ENCODE assay signal across 21 mouse cellular contexts in the genomic region with DNA sequence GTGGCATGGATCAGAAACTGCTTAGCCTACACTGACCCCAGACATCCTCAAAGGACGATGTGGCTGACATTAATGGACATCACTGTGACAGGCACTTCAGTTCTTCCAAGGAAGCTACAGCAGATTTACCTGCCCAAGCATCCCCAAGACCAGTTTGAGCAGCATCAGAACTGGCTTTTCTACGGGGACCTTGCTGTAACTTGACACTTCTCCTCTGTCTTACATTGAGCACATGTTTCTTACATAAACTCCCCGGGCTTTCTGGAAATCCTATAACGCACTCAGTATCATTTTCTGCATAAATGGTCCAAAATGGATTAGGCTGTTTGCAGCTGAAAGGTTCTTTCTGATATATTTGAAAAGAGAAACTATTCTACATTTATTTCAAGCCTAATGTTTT.
DNase-seq lines count a peak whose midpoint lies in the region; ATAC-seq lines count a peak whose summit lies in the region.
"Had no signal": no experiment of that assay in that cellular context is flagged by ENCODE, and none has a peak within 500 bp of the region (broad histone marks: within the 10 kb centered on the region; RNA-seq: fewer than 3 reads in every experiment).

No protein-coding gene starts in this region.

- no peak overlapping the region for H3K4me3 ChIP-seq in embryonic facial prominence, embryonic 10.5 days
- no peak overlapping the region for H3K4me3 ChIP-seq in limb, embryonic 12.5 days (replicated peaks)
- no peak overlapping the region for H3K4me3 ChIP-seq in forebrain, embryonic 15.5 days
- H3K4me3 ChIP-seq: embryonic facial prominence, embryonic 13.5 days; hindbrain, embryonic 12.5 days; hindbrain, embryonic 15.5 days had no signal

- peak; percentile 9 for DNase-seq in embryo, embryonic 10 days (ENCODE audit: low spot score)
- no peak for DNase-seq in embryo, embryonic 9.5 days (ENCODE audit: extremely low spot score)
- DNase-seq in embryonic facial prominence, embryonic 10.5 days (ENCODE audit: low spot score), result peak; percentile 20
- no peak for DNase-seq in gastrocnemius, postnatal 25 days
- DNase-seq in kidney, adult 9 months, result no peak
- DNase-seq: adrenal gland, adult 8-10 months; adrenal gland, postnatal 25 days; cerebellum, adult 11-12 months; cerebellum, adult 8-10 months; cerebellum, postnatal 10 days; cerebellum, postnatal 36 days; gastrocnemius, postnatal 36 days; heart, adult 11 months had no signal

- peak; percentile 47; the same call in 1 of the 2 replicates for ATAC-seq in limb, embryonic 12.5 days (ENCODE audit: insufficient number of reproducible peaks, insufficient read depth, low FRiP score, low TSS enrichment, low read depth)
- no peak for ATAC-seq in forebrain, embryonic 15.5 days (replicated peaks)
- ATAC-seq: activated CD4-positive, CD25-positive, alpha-beta regulatory T cell, adult 4 months; forebrain, embryonic 14.5 days had no signal

- no peaks in the 10 kb centered on the region for H3K36me3 ChIP-seq in embryonic facial prominence, embryonic 10.5 days (replicated peaks)
- no peaks in the 10 kb centered on the region for H3K36me3 ChIP-seq in limb, embryonic 12.5 days
- H3K36me3 ChIP-seq in forebrain, embryonic 15.5 days, result no peaks in the 10 kb centered on the region
- H3K36me3 ChIP-seq: embryonic facial prominence, embryonic 13.5 days; hindbrain, embryonic 12.5 days; hindbrain, embryonic 15.5 days had no signal

- no peak overlapping the region for H3K4me2 ChIP-seq in limb, embryonic 12.5 days
- H3K4me2 ChIP-seq in forebrain, embryonic 15.5 days (replicated peaks), result no peak overlapping the region
- H3K4me2 ChIP-seq: embryonic facial prominence, embryonic 13.5 days; heart, embryonic 11.5 days; hindbrain, embryonic 12.5 days; hindbrain, embryonic 15.5 days had no signal

- no peak overlapping the region for H3K27ac ChIP-seq in embryonic facial prominence, embryonic 10.5 days (replicated peaks)
- H3K27ac ChIP-seq in limb, embryonic 12.5 days, result no peak overlapping the region
- no peak overlapping the region for H3K27ac ChIP-seq in forebrain, embryonic 15.5 days (replicated peaks)
- H3K27ac ChIP-seq: embryonic facial prominence, embryonic 13.5 days; hindbrain, embryonic 12.5 days; hindbrain, embryonic 15.5 days had no signal

- WGBS in embryonic facial prominence, embryonic 10.5 days, result 50% methylated on average over 4 of the region's 4 CpGs
- 32% methylated on average over 4 of the region's 4 CpGs for WGBS in limb, embryonic 12.5 days
- 84% methylated on average over 4 of the region's 4 CpGs for WGBS in forebrain, embryonic 15.5 days

- H3K27me3 ChIP-seq in embryonic facial prominence, embryonic 10.5 days (replicated peaks; ENCODE audit: low read depth, poor library complexity, severe bottlenecking), result no peaks in the 10 kb centered on the region
- H3K27me3 ChIP-seq in limb, embryonic 12.5 days, result no peaks in the 10 kb centered on the region
- H3K27me3 ChIP-seq in forebrain, embryonic 15.5 days, result no peaks in the 10 kb centered on the region
- H3K27me3 ChIP-seq: embryonic facial prominence, embryonic 13.5 days; hindbrain, embryonic 12.5 days; hindbrain, embryonic 15.5 days had no signal

- H3K4me1 ChIP-seq in embryonic facial prominence, embryonic 10.5 days, result peaks cover 5% of the 10 kb centered on the region; the same call in 1 of the 2 replicates
- H3K4me1 ChIP-seq in limb, embryonic 12.5 days (replicated peaks), result 0 out of 2 replicates have a peak, but pooled peaks cover 3% of the 10 kb centered on the region
- H3K4me1 ChIP-seq in forebrain, embryonic 15.5 days, result no peaks in the 10 kb centered on the region
- H3K4me1 ChIP-seq: hindbrain, embryonic 12.5 days; hindbrain, embryonic 15.5 days had no signal

- no peak overlapping the region for H3K9ac ChIP-seq in limb, embryonic 12.5 days (replicated peaks)
- H3K9ac ChIP-seq in forebrain, embryonic 15.5 days (replicated peaks), result no peak overlapping the region
- H3K9ac ChIP-seq: embryonic facial prominence, embryonic 13.5 days; hindbrain, embryonic 12.5 days; hindbrain, embryonic 15.5 days had no signal

- no peaks in the 10 kb centered on the region for H3K9me3 ChIP-seq in embryonic facial prominence, embryonic 10.5 days
- H3K9me3 ChIP-seq in limb, embryonic 12.5 days, result no peaks in the 10 kb centered on the region
- no peaks in the 10 kb centered on the region for H3K9me3 ChIP-seq in forebrain, embryonic 15.5 days
- H3K9me3 ChIP-seq: embryonic facial prominence, embryonic 13.5 days; hindbrain, embryonic 12.5 days; hindbrain, embryonic 15.5 days had no signal

Comparison
In these comparisons a context has a peak if more than half of its experiments do, and no peak if none do; other contexts are left out.
1. DNase-seq: peak in embryo, embryonic 10 days (single experiment) and embryonic facial prominence, embryonic 10.5 days (single experiment); none in embryo, embryonic 9.5 days (single experiment), gastrocnemius, postnatal 25 days (single experiment) and kidney, adult 9 months (single experiment).